Mouse (Mus musculus): ENCODE results near the gene Ascl2. TPM values are rescaled to one million over a fixed set of nuclear protein-coding genes. Genes with fewer than 3 reads are reported as not detected.

Gene Ascl2
- polyA plus RNA-seq, 1 experiment from 2014 or later: 0.85 TPM

Other genes with a start within 250 kb of the Ascl2 start
- 0.46 TPM in 1 of 2 replicates, not detected in the other for gene Ins2, start 225.9 kb downstream of the Ascl2 start, polyA plus RNA-seq (2015; fragmentation: Nextera tagmentation; extraction: Ambion mirVana)
- not detected in 2 replicates for gene Th, start 38.1 kb downstream of the Ascl2 start, polyA plus RNA-seq (2015; fragmentation: Nextera tagmentation; extraction: Ambion mirVana)
- 89.4 and 99.6 TPM in 2 replicates for gene Tspan32, start 35.8 kb upstream of the Ascl2 start, polyA plus RNA-seq (2015; fragmentation: Nextera tagmentation; extraction: Ambion mirVana)
- 130 and 131 TPM in 2 replicates for gene Cd81, start 83.5 kb upstream of the Ascl2 start, polyA plus RNA-seq (2015; fragmentation: Nextera tagmentation; extraction: Ambion mirVana)
- gene Tssc4, start 100.0 kb upstream of the Ascl2 start, polyA plus RNA-seq (2015; fragmentation: Nextera tagmentation; extraction: Ambion mirVana): 44.2 and 45.3 TPM in 2 replicates
- 0.73 and 0.75 TPM in 2 replicates for gene Trpm5, start 125.4 kb upstream of the Ascl2 start, polyA plus RNA-seq (2015; fragmentation: Nextera tagmentation; extraction: Ambion mirVana)
- gene Kcnq1, start 137.1 kb upstream of the Ascl2 start, polyA plus RNA-seq (2015; fragmentation: Nextera tagmentation; extraction: Ambion mirVana): 0.27 and 0.57 TPM in 2 replicates